Mouse (Mus musculus) embryonic fibroblast, embryonic 13.5 days (primary cell): Measurements from ENCODE around the gene Slco4a1.

Experiments
- CTCF ChIP-seq: IDR thresholded peaks from 2 replicates; pipeline ENCODE4 v1.5.1; 2011; ENCODE audit warnings: mild to moderate bottlenecking, control low read depth, low read length, moderate library complexity, borderline replicate concordance; ENCODE audit not compliant: insufficient read depth
- POLR2A ChIP-seq: IDR thresholded peaks from 2 replicates; pipeline ENCODE4 v1.6.1; 2011; ENCODE audit warnings: low read depth, mild to moderate bottlenecking, control low read depth, low read length, moderate library complexity

- TF ChIP-seq CTCF (no peak), POLR2A (no peak)
Observed at GRCm38 (mm10) chr2:180511875-180512661, 56.0 kb downstream of the Slco4a1 start.
